Mouse (Mus musculus) midbrain, embryonic 13.5 days (tissue): ENCODE measurements around the gene Col18a1. TPM values are rescaled to one million over a fixed set of nuclear protein-coding genes. Genes with fewer than 3 reads are reported as not detected.

Experiments
- ATAC-seq: fragments of 200-750 bp; cut with Nextera tagmentation; 2 replicates; pipeline ENCODE4 v1.8.0; 2017; ENCODE audit warnings: mild to moderate bottlenecking, moderate TSS enrichment, moderate library complexity
- H3K27ac ChIP-seq: fragments of 300-500 bp; sonication (generic); 2 replicates; pipeline ENCODE4 v1.5.1; 2015; ENCODE audit warnings: inconsistent platforms, mild to moderate bottlenecking, moderate library complexity
- H3K27me3 ChIP-seq: fragments of 300-500 bp; sonication (generic); 2 replicates; pipeline ENCODE4 v1.6.1; 2015; ENCODE audit warnings: mild to moderate bottlenecking, inconsistent platforms
- H3K36me3 ChIP-seq: fragments of 300-500 bp; sonication (generic); 2 replicates; pipeline ENCODE4 v1.6.1; 2015; ENCODE audit warnings: mild to moderate bottlenecking, inconsistent platforms
- H3K4me1 ChIP-seq: fragments of 300-500 bp; sonication (generic); replicated peaks from 2 replicates; pipeline ENCODE4 v1.6.1; 2015; ENCODE audit warnings: inconsistent platforms
- H3K4me2 ChIP-seq: fragments of 300-500 bp; sonication (generic); replicated peaks from 2 replicates; pipeline ENCODE4 v1.6.1; 2015; ENCODE audit warnings: moderate library complexity, mild to moderate bottlenecking, inconsistent platforms
- H3K4me3 ChIP-seq: fragments of 300-500 bp; sonication (generic); replicated peaks from 2 replicates; pipeline ENCODE4 v1.5.1; 2015; ENCODE audit warnings: mild to moderate bottlenecking, inconsistent platforms
- H3K9ac ChIP-seq: fragments of 300-500 bp; sonication (generic); replicated peaks from 2 replicates; pipeline ENCODE4 v1.6.1; 2015; ENCODE audit warnings: mild to moderate bottlenecking, inconsistent platforms
- H3K9me3 ChIP-seq: fragments of 300-500 bp; sonication (generic); 2 replicates; pipeline ENCODE4 v1.6.1; 2016; ENCODE audit warnings: mild to moderate bottlenecking, inconsistent platforms
- whole genome bisulfite sequencing: fragments of 180-500 bp; shearing (Covaris S2); methylation state at CpG from one replicate; pipeline ENCODE4 v1.1.7; 2015; 5-methylcytosine and 5-hydroxymethylcytosine counted together
- polyA plus RNA-seq: library from polyadenylated mRNA; unstranded; fragments of >200 nt; fragmentation: Nextera tagmentation; extraction: Ambion mirVana; gene quantifications from 2 replicates; pipeline ENCODE4 v1.2.1, GENCODE M21; 2015

The Col18a1 gene
- polyA plus RNA-seq, 1 experiment from 2014 or later = 39.6 TPM

DNA sequence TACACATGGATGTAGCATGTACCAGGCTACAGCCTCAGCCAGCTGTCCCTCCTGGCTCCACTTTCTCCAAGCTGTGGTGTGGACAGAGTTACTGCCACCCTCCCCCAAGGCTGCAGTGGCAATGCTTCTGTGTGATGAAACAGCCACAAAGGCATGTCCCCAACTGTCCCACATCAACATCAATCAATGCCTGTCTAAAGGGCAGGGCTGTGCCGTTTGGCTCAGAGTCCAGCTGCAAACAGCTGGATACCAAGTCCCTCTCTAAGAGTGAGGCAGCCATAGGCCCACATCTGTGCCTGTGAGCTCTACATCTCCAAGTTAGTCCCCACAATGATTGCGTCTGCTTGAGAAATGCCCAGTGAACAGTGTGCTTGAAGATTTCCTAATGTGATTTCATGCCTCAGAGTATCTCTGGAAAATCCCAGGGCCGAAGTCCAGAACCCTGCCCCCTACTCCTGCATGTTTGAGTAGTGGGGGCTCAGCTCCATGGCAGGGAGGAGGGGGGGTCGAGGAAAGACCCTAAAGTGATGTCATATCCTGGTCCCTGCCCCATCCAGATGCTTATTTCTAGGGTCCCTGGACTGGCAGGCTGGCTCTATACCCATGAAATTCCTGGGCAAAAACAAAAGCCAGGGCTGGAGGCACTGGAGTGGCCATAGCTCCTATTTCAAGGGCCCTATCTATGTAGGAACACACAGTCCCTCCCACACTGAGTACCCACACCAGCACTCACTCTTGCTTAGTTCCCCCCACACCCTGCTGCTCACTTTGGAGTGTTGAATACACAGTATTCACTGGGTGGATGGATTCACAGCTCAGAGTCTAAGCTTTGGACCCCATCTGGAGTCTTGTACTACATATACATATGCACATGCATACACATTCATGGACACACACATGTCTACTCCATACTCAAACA is 49.6 kb downstream of the Col18a1 start:
- Histone ChIP-seq H3K4me2 (no peak overlapping the region), H3K27me3 (no peaks in the 10 kb centered on the region), H3K36me3 (no peaks in the 10 kb centered on the region), H3K4me3 (no peak overlapping the region), H3K4me1 (peaks cover 11% of the 10 kb centered on the region), H3K27ac (0 out of 2 replicates have a peak overlapping the region, but pooled peaks have one; percentile 7), H3K9ac (no peak overlapping the region; the same call in 1 of the 2 replicates), H3K9me3 (no peaks in the 10 kb centered on the region)
- WGBS = 27% methylated on average over 4 of the region's 4 CpGs
- ATAC-seq = peak; percentile 50; the same call in 1 of the 2 replicates

GRCm38 (mm10) chr10:77113489-77114240 is 52.7 kb downstream of the Col18a1 start:
- Histone ChIP-seq H3K27me3 (no peaks in the 10 kb centered on the region), H3K27ac (no peak overlapping the region), H3K9ac (no peak overlapping the region), H3K36me3 (no peaks in the 10 kb centered on the region), H3K9me3 (no peaks in the 10 kb centered on the region), H3K4me3 (no peak overlapping the region), H3K4me2 (no peak overlapping the region), H3K4me1 (peaks cover 14% of the 10 kb centered on the region)
- no peak for ATAC-seq
- WGBS = 71% methylated on average over 19 of the region's 19 CpGs

DNA sequence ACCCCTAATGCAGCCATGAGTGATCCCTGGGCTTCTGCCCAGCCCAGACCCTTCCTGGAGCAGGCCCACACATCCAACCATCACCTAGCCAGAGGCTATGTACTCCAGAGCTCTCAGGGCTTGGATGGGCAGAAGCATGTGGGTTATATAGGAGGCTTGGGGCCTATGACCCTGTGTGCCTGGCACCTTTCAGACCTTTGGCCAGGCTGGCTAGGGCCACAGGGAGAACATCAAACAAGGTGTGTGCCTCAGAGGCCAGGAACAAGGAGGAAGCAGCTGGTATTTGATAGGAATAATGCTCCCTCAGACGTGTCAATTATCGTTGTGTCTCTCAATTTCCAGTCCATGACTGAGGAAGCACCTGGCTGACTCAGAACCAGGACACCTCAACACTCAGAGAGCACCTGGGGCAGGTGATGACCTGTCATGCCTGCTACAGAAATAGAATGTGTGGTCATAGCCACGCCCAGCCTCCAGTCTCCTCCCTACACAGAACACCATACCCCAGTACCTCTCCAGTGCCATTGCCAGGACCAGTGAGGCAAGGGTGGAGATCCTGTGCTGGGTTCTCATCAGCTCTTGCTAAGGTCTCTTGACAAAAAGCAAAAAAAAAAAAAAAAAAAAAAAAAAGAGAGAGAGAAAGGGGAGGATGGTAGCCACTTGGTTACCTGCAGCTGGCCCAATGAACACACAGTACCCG is 54.6 kb downstream of the Col18a1 start:
- Histone ChIP-seq H3K27me3 (no peaks in the 10 kb centered on the region), H3K4me2 (no peak overlapping the region), H3K4me3 (no peak overlapping the region), H3K27ac (no peak overlapping the region), H3K4me1 (peaks cover 10% of the 10 kb centered on the region), H3K9ac (no peak overlapping the region), H3K9me3 (no peaks in the 10 kb centered on the region), H3K36me3 (no peaks in the 10 kb centered on the region)
- WGBS = 82% methylated on average over 4 of the region's 4 CpGs
- no peak for ATAC-seq

GRCm38 (mm10) chr10:77110843-77111242 is 55.5 kb downstream of the Col18a1 start:
- Histone ChIP-seq H3K9me3 (no peaks in the 10 kb centered on the region), H3K27ac (no peak overlapping the region), H3K4me2 (no peak overlapping the region), H3K4me3 (no peak overlapping the region), H3K36me3 (no peaks in the 10 kb centered on the region), H3K9ac (no peak overlapping the region), H3K4me1 (0 out of 2 replicates have a peak, but pooled peaks cover 3% of the 10 kb centered on the region), H3K27me3 (no peaks in the 10 kb centered on the region)
- 75% methylated on average over 7 of the region's 7 CpGs for WGBS
- no peak for ATAC-seq

DNA sequence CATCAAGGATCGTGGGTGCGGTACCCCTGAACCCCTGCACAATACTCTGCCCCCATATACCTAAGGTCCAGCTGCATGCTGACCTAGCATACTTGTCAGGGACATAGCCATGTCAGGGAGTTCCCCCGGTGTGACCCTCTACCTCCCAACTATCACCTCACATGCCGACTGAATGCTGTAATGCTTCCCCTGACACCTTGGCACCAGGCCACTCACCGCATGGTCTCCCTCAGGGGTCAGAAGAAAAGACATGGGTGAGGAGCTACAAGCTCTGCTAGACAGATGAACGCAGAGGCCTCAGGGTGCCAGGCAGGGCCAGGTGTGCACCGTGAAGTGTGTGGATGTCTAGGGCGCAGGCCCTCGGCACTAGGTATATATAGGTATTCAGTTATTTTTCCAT is 56.3 kb downstream of the Col18a1 start:
- WGBS = 95% methylated on average over 9 of the region's 9 CpGs
- no peaks in the 10 kb centered on the region for H3K27me3 ChIP-seq
- H3K4me3 ChIP-seq = no peak overlapping the region

GRCm38 (mm10) chr10:77108106-77108505 is 58.2 kb downstream of the Col18a1 start:
- Histone ChIP-seq H3K4me3 (no peak overlapping the region), H3K27me3 (no peaks in the 10 kb centered on the region), H3K9ac (no peak overlapping the region), H3K36me3 (no peaks in the 10 kb centered on the region), H3K9me3 (no peaks in the 10 kb centered on the region), H3K27ac (no peak overlapping the region), H3K4me1 (0 out of 2 replicates have a peak, but pooled peaks cover 3% of the 10 kb centered on the region), H3K4me2 (no peak overlapping the region)
- ATAC-seq = no peak
- 87% methylated on average over 4 of the region's 4 CpGs for WGBS

More for the DNA sequence above, 56.3 kb downstream of the Col18a1 start:
- no peak overlapping the region for H3K4me2 ChIP-seq
- no peak overlapping the region for H3K9ac ChIP-seq
- H3K27ac ChIP-seq = no peak overlapping the region
- H3K36me3 ChIP-seq = no peaks in the 10 kb centered on the region
- ATAC-seq = no peak
- H3K4me1 ChIP-seq = 0 out of 2 replicates have a peak, but pooled peaks cover 3% of the 10 kb centered on the region
- H3K9me3 ChIP-seq = no peaks in the 10 kb centered on the region

DNA sequence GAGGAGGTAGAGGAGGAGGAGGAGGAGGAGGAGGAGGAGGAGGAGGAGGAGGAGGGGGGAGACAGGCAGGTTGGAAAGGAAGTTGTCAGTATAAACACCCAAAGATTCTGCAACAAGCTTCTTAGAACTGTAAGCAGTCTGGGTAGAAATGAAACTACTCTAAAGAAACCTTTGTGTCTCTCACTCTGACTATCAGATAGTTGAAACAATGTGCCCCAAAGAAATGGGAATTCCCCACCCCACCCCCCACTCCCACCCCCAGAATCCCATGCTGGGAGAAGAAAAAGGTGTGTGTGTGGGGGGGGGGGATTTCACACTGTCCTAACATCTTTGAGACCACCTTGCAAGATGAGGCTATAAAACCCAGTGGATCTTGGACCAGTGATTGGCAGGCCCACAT is 62.0 kb downstream of the Col18a1 start:
- Histone ChIP-seq H3K36me3 (no peaks in the 10 kb centered on the region), H3K4me2 (no peak overlapping the region), H3K27me3 (no peaks in the 10 kb centered on the region), H3K27ac (no peak overlapping the region), H3K9ac (no peak overlapping the region), H3K4me1 (no peaks in the 10 kb centered on the region), H3K9me3 (peaks cover 4% of the 10 kb centered on the region; the same call in 1 of the 2 replicates), H3K4me3 (no peak overlapping the region)
- ATAC-seq = no peak

DNA sequence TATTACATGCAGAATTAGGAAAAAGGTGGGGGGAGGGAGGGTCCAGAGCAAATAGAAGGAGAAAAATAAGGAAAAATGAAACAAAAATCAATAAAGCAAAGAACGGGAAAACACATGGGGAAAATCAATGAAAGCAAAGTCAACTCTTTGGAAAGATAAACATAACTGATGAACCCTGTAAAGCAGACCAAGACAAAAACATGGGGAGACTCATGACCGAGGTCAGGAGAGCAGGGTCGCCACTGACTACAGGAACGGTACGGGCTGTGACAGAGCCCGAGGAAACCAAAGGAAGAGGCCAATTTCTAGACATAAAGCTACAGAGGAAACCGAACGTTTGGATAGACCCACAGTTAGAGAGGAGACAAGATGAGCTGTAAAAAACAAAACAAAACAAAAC is 62.7 kb downstream of the Col18a1 start:
- Histone ChIP-seq H3K36me3 (no peaks in the 10 kb centered on the region), H3K4me3 (no peak overlapping the region), H3K27ac (no peak overlapping the region), H3K27me3 (no peaks in the 10 kb centered on the region), H3K4me1 (no peaks in the 10 kb centered on the region), H3K9ac (no peak overlapping the region), H3K9me3 (peaks cover 4% of the 10 kb centered on the region; the same call in 1 of the 2 replicates), H3K4me2 (no peak overlapping the region)
- no peak for ATAC-seq
- 73% methylated on average over 8 of the region's 8 CpGs for WGBS

GRCm38 (mm10) chr10:77099777-77100176 is 66.6 kb downstream of the Col18a1 start:
- WGBS = 85% methylated on average over 4 of the region's 4 CpGs
- no peak overlapping the region for H3K4me3 ChIP-seq
- H3K36me3 ChIP-seq = no peaks in the 10 kb centered on the region
- H3K9me3 ChIP-seq = peaks cover 4% of the 10 kb centered on the region; the same call in 1 of the 2 replicates
- H3K4me2 ChIP-seq = no peak overlapping the region
- H3K27ac ChIP-seq = no peak overlapping the region
- H3K4me1 ChIP-seq = peaks cover 8% of the 10 kb centered on the region
- ATAC-seq = no peak
- H3K27me3 ChIP-seq = no peaks in the 10 kb centered on the region
- H3K9ac ChIP-seq = no peak overlapping the region

DNA sequence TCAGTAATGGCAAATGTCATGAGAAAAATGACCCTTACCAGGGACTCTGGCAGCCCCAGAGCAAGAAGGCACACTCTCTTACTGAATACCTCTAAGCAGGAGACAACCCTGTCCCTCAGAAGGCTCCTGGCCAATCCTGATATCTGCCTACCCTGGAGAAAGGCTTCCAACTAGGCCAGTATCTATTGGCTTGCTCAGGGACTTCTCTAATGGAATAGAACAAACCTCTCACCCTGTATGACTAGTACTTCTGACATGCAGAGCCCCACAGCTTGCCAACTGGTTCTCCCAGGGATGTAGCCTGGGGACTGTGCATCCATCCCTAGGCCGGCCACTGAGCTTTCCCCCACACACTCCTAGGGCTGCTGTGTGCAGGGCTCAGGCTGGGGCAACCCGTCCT is 67.7 kb downstream of the Col18a1 start:
- Histone ChIP-seq H3K4me1 (peaks cover 8% of the 10 kb centered on the region), H3K27ac (no peak overlapping the region), H3K36me3 (0 out of 2 replicates have a peak, but pooled peaks cover 5% of the 10 kb centered on the region), H3K27me3 (no peaks in the 10 kb centered on the region), H3K4me3 (no peak overlapping the region), H3K9ac (no peak overlapping the region), H3K4me2 (no peak overlapping the region), H3K9me3 (peaks cover 4% of the 10 kb centered on the region; the same call in 1 of the 2 replicates)
- 91% methylated on average over 2 of the region's 2 CpGs for WGBS
- ATAC-seq = no peak

DNA sequence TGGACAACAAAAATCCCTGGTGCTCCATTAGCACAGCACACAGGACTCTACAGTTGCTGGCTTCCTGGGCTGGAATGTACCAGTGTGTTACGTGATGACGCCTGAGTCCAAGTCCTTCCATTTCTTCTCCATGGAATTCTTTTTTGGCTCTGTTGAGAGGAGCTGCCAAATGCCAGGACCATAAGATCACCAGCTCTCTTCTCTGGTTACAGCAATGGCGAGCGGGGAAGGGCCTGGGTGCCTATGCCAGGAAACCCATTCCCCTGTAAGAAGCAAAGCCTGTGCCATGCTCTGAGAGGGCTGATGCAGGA is 68.5 kb downstream of the Col18a1 start:
- H3K36me3 ChIP-seq = peaks cover 8% of the 10 kb centered on the region; the same call in 1 of the 2 replicates
- no peak for ATAC-seq

More for the DNA sequence above, 68.5 kb downstream of the Col18a1 start:
- Histone ChIP-seq H3K4me1 (peaks cover 8% of the 10 kb centered on the region), H3K9ac (no peak overlapping the region), H3K27me3 (no peaks in the 10 kb centered on the region), H3K27ac (no peak overlapping the region), H3K4me2 (no peak overlapping the region), H3K4me3 (no peak overlapping the region), H3K9me3 (peaks cover 8% of the 10 kb centered on the region)
- 97% methylated on average over 4 of the region's 4 CpGs for WGBS
